Mouse (Mus musculus) cerebellum, adult 2 months (tissue): ENCODE results near the gene Gm11554. TPM values are rescaled to one million over a fixed set of nuclear protein-coding genes. Genes with fewer than 3 reads are reported as not detected.
"Not testable (repeated sequence)": the region's sequence is repeated elsewhere in the genome, so short reads cannot be mapped to it uniquely, and the experiment has no call there.

Experiments
- DNase-seq, 2 experiments: peaks; one replicate each; pipeline ENCODE4 v3.0.0; 2021
- H3K27ac ChIP-seq: fragments of 200-500 bp; 2 replicates; pipeline ENCODE4 v1.5.1; 2012; ENCODE audit warnings: low read length, control low read depth, inconsistent platforms; ENCODE audit not compliant: insufficient read depth
- H3K27me3 ChIP-seq: fragments of 200-500 bp; 2 replicates; pipeline ENCODE4 v1.6.1; 2012; ENCODE audit warnings: inconsistent platforms, mild to moderate bottlenecking, low read length, moderate library complexity; ENCODE audit not compliant: control insufficient read depth, insufficient read depth
- H3K4me1 ChIP-seq: fragments of 200-500 bp; 2 replicates; pipeline ENCODE4 v1.6.1; 2011; ENCODE audit warnings: low read length; ENCODE audit not compliant: control insufficient read depth, insufficient read depth
- H3K4me3 ChIP-seq: fragments of 200-500 bp; replicated peaks from 2 replicates; pipeline ENCODE3; 2011; ENCODE audit warnings: mild to moderate bottlenecking, low read depth, low read length, control low read depth; ENCODE audit not compliant: insufficient read depth
- CTCF ChIP-seq: fragments of 200-500 bp; IDR thresholded peaks from 2 replicates; pipeline ENCODE4 v1.5.1; 2011; ENCODE audit warnings: low read depth, mild to moderate bottlenecking, control low read depth, low read length, moderate library complexity, borderline replicate concordance; ENCODE audit not compliant: insufficient read depth
- POLR2A ChIP-seq: fragments of 200-500 bp; IDR thresholded peaks from 2 replicates; pipeline ENCODE4 v1.6.1; 2011; ENCODE audit warnings: low read length, control low read depth, borderline replicate concordance; ENCODE audit not compliant: insufficient read depth
- WGBS: fragments of 180-500 bp; shearing (Covaris S2); methylation state at CpG from one replicate; pipeline ENCODE4 v1.1.7; 2018; 5-methylcytosine and 5-hydroxymethylcytosine counted together
- polyA plus RNA-seq: library from polyadenylated mRNA; depleted of rRNA; stranded (reverse); fragments of >200 nt; gene quantifications from 2 replicates; pipeline ENCODE4 v1.2.3, GENCODE M21; 2012; rRNA removed

The Gm11554 gene
- polyA plus RNA-seq, 1 experiment: not detected

DNA sequence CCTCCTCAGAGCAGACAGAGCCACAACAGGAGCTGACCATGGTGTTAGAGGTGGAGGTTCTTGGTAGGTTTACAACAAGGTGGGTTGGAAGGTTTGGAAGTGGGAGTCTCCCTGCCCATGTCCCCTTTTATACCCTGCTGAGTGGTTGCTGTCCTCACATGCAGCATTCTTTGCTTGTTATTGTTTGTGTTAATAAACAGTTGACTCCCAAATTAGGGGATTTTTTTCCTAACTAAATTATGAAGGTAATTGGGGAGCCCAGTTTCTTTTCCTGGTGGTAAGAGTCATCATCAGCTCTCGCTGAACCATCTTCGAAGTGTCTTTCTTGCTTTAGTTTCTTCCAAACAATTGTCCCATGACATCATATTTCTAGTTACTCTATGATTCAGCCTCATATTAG, 23.6 kb downstream of the Gm11554 start, which contains the start of gene Krtap4-8:
Gene Krtap4-8 (minus strand): TSS at position 101 of the 400 bp plus-strand sequence.
- H3K27me3 ChIP-seq: no peaks in the 10 kb centered on the region
- no peak within 1 kb of the TSS for H3K4me3 ChIP-seq
- no peaks in the 10 kb centered on the region for H3K4me1 ChIP-seq
- no peak for DNase-seq
- no peak for TF ChIP-seq POLR2A
- no peak for TF ChIP-seq CTCF
- no peak within 1 kb of the TSS for H3K27ac ChIP-seq
- WGBS: 97% methylated on average over 2 of the region's 2 CpGs

DNA sequence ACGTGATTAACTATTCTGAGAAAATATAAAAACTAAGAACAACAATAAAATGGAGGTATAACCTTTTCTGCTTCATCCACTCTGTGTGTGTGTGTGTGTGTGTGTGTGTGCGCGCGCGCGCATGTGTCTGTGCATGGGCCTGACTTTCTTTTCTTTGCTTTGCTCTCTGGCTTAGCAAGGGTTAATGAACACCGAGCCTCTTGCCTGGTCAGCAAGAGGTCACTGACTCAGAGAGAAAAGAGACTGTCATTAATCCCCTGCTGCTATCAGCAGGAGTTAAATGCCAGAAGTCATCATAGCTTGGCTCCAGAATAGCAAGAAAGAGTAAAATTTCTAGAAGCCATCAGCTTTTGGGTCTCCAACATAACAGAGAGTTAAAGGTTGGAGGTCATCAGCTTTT, 25.8 kb downstream of the Gm11554 start:
- TF ChIP-seq CTCF: no peak
- TF ChIP-seq POLR2A: no peak
- WGBS: 68% methylated on average over 7 of the region's 7 CpGs

DNA sequence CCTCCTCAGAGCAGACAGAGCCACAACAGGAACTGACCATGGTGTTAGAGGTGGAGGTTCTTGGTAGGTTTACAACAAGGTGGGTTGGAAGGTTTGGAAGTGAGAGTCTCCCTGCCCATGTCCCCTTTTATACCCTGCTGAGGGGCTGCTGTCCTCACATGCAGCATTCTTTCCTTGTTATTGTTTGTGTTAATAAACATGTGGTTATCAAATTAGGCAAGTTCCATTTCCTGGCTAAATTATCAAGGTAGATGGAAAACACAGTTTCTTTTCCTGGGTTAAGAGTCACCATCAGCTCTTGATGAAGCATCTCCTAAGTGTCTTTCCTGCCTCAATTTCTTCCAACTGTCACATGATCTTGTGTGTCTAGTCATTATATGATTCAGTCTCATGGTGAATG, 31.4 kb downstream of the Gm11554 start, which contains the start of gene Gm11595:
Gene Gm11595 (minus strand): TSS at position 101 of the 400 bp plus-strand sequence.
- not testable (repeated sequence) for H3K27me3 ChIP-seq, H3K4me3 ChIP-seq, H3K4me1 ChIP-seq, DNase-seq, H3K27ac ChIP-seq

More for the DNA sequence above, 25.8 kb downstream of the Gm11554 start:
- Histone ChIP-seq H3K27me3 (no peaks in the 10 kb centered on the region), H3K4me1 (no peaks in the 10 kb centered on the region), H3K27ac (no peak overlapping the region), H3K4me3 (no peak overlapping the region)
- DNase-seq: no peak

DNA sequence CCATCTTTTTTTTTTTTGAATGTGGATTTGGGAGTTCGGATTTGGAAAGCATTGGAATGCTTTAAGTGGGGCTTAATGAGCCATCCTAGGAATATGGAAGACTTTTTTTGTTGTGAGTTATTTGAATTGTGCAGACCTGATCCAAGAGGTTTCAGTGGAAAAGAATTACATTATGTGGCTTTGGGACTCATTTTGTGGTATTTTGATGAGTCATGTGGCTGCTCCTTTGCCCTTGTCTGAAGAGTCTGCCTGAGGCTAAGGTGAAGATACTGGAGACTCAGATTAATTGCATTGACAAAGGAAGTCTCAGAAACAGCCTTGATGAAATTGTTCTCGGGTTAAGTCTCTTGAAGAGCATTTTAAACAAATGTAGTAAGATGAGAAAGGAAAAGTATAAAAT, 35.8 kb downstream of the Gm11554 start:
- WGBS: 82% methylated on average over 2 of the region's 2 CpGs
- H3K27ac ChIP-seq: no peak overlapping the region
- TF ChIP-seq CTCF (no peak), POLR2A (no peak)

DNA sequence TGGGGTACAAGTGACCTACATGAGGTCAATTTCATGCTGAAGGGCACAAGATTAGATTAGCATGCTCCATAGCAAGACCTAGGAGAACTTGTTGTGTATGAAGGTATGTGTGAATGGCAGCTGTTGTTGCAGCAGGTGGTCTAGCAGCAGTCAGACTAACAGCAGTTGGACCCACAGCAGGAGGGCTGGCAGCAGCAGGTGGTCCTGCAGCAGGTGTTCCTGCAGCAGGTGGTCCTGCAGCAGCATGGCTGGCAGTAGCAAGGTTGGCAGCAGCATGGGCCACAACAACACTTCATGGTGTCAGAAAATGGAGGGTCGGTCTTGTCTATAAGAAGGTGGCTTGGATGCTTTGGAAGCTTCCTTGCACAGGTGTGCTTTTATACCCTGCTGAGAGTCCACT, 45.4 kb downstream of the Gm11554 start:
- no peaks in the 10 kb centered on the region for H3K27me3 ChIP-seq
- H3K4me3 ChIP-seq: no peak overlapping the region
- H3K4me1 ChIP-seq: no peaks in the 10 kb centered on the region
- DNase-seq: no peak
- no peak overlapping the region for H3K27ac ChIP-seq
- 78% methylated on average over 1 of the region's 1 CpGs for WGBS
- TF ChIP-seq POLR2A (no peak), CTCF (no peak)

More for the DNA sequence above, 35.8 kb downstream of the Gm11554 start:
- Histone ChIP-seq H3K27me3 (no peaks in the 10 kb centered on the region), H3K4me3 (no peak overlapping the region), H3K4me1 (no peaks in the 10 kb centered on the region)
- DNase-seq: no peak

Other genes with a start within 250 kb of the Gm11554 start
- not detected in 2 replicates for gene Krtap3-2, start 247.6 kb downstream of the Gm11554 start, polyA plus RNA-seq
- not detected in 2 replicates for gene Gm11939, start 245.0 kb downstream of the Gm11554 start, polyA plus RNA-seq
- not detected in 2 replicates for gene Krtap3-1, start 237.8 kb downstream of the Gm11554 start, polyA plus RNA-seq
- gene Krtap1-5, start 223.4 kb downstream of the Gm11554 start, polyA plus RNA-seq: not detected in 2 replicates
- not detected in 2 replicates for gene Krtap1-4, start 220.8 kb downstream of the Gm11554 start, polyA plus RNA-seq
- gene Krtap1-3, start 213.1 kb downstream of the Gm11554 start, polyA plus RNA-seq: not detected in 2 replicates
- gene Krtap9-3, start 206.3 kb downstream of the Gm11554 start, polyA plus RNA-seq: not detected in 2 replicates
- not detected in 2 replicates for gene Gm11938, start 201.1 kb downstream of the Gm11554 start, polyA plus RNA-seq
- gene Gm11937, start 194.3 kb downstream of the Gm11554 start, polyA plus RNA-seq: not detected in 2 replicates
- not detected in 2 replicates for gene Krtap2-4, start 189.6 kb downstream of the Gm11554 start, polyA plus RNA-seq
- not detected in 2 replicates for gene Gm11562, start 184.0 kb downstream of the Gm11554 start, polyA plus RNA-seq
- gene Krtap4-1, start 176.2 kb downstream of the Gm11554 start, polyA plus RNA-seq: not detected in 2 replicates
- gene Krtap4-2, start 169.4 kb downstream of the Gm11554 start, polyA plus RNA-seq: not detected in 2 replicates
- gene Krtap4-7, start 160.4 kb downstream of the Gm11554 start, polyA plus RNA-seq: not detected in 2 replicates
- gene Gm11555, start 154.2 kb downstream of the Gm11554 start, polyA plus RNA-seq: not detected in 2 replicates
- gene Gm11563, start 145.5 kb downstream of the Gm11554 start, polyA plus RNA-seq: not detected in 2 replicates
- not detected in 2 replicates for gene Krtap4-6, start 138.5 kb downstream of the Gm11554 start, polyA plus RNA-seq
- gene Gm14190, start 113.7 kb downstream of the Gm11554 start, polyA plus RNA-seq: not detected in 2 replicates
- not detected in 2 replicates for gene Gm14180, start 70.2 kb downstream of the Gm11554 start, polyA plus RNA-seq
- gene Gm11595, start 31.5 kb downstream of the Gm11554 start, polyA plus RNA-seq: not detected in 2 replicates
- gene Krtap4-8, start 23.7 kb downstream of the Gm11554 start, polyA plus RNA-seq: not detected in 2 replicates
- not detected in 2 replicates for gene Krtap4-9, start 19.2 kb downstream of the Gm11554 start, polyA plus RNA-seq
- not detected in 2 replicates for gene Gm11596, start 11.0 kb downstream of the Gm11554 start, polyA plus RNA-seq
- not detected in 2 replicates for gene Gm11569, start 5.5 kb downstream of the Gm11554 start, polyA plus RNA-seq
- not detected in 2 replicates for gene Krtap4-13, start 5.4 kb upstream of the Gm11554 start, polyA plus RNA-seq
- gene Gm11564, start 11.2 kb upstream of the Gm11554 start, polyA plus RNA-seq: not detected in 2 replicates
- gene 2300003K06Rik, start 33.6 kb upstream of the Gm11554 start, polyA plus RNA-seq: not detected in 2 replicates
- not detected in 2 replicates for gene Krtap4-16, start 47.2 kb upstream of the Gm11554 start, polyA plus RNA-seq
- gene Gm11568, start 53.5 kb upstream of the Gm11554 start, polyA plus RNA-seq: not detected in 2 replicates
- gene Gm11559, start 60.0 kb upstream of the Gm11554 start, polyA plus RNA-seq: not detected in 2 replicates
- not detected in 2 replicates for gene Krtap9-1, start 68.9 kb upstream of the Gm11554 start, polyA plus RNA-seq
- not detected in 2 replicates for gene Gm11567, start 74.7 kb upstream of the Gm11554 start, polyA plus RNA-seq
- not detected in 2 replicates for gene Krtap31-1, start 103.5 kb upstream of the Gm11554 start, polyA plus RNA-seq
- gene Gm11565, start 110.3 kb upstream of the Gm11554 start, polyA plus RNA-seq: not detected in 2 replicates
- not detected in 2 replicates for gene Krtap31-2, start 131.8 kb upstream of the Gm11554 start, polyA plus RNA-seq
- not detected in 2 replicates for gene Krtap9-5, start 144.0 kb upstream of the Gm11554 start, polyA plus RNA-seq
- gene Krtap29-1, start 174.6 kb upstream of the Gm11554 start, polyA plus RNA-seq: not detected in 2 replicates
- gene Krtap16-1, start 182.2 kb upstream of the Gm11554 start, polyA plus RNA-seq: not detected in 2 replicates
- gene Krtap17-1, start 189.5 kb upstream of the Gm11554 start, polyA plus RNA-seq: 0.30 and 0.80 TPM in 2 replicates
- not detected in 2 replicates for gene Krt33a, start 211.8 kb upstream of the Gm11554 start, polyA plus RNA-seq
- gene Krt33b, start 225.4 kb upstream of the Gm11554 start, polyA plus RNA-seq: not detected in 2 replicates
- not detected in 2 replicates for gene Krt34, start 237.1 kb upstream of the Gm11554 start, polyA plus RNA-seq
- gene Krt31, start 246.1 kb upstream of the Gm11554 start, polyA plus RNA-seq: not detected in 2 replicates